In the genomic region with DNA sequence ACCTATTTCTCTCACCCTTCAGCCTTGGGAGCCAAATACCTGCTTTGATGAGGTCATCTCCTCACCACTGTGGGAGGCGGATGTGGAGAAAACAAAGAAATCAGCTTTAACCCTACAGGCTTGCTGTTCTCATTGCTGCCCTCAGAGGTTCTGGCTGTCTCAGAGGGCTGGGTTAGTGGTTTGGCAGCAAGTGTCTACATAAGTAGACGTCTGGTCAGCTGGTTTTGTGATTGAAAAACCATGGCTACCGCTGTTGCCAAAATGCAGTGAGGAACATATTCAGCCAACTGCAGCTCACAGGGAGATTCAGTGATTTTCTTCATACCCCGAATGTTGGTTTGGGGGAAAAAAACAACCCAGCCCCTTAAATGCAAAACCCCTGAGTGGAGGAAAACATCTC, we compare ENCODE assay signal across 20 mouse cellular contexts. TPM values are rescaled to one million over a fixed set of nuclear protein-coding genes. Genes with fewer than 3 reads are reported as not detected.
A peak's percentile ranks its signal among the peaks of the same experiment; 100 is the strongest.
DNase-seq lines count a peak whose midpoint lies in the region; ATAC-seq lines count a peak whose summit lies in the region.
"Had no signal": no experiment of that assay in that cellular context is flagged by ENCODE, and none has a peak within 500 bp of the region (broad histone marks: within the 10 kb centered on the region; RNA-seq: fewer than 3 reads in every experiment).

No protein-coding gene starts in this region.

- H3K4me3 ChIP-seq in heart, embryonic 10.5 days: no peak overlapping the region
- no peak overlapping the region for H3K4me3 ChIP-seq in embryonic facial prominence, embryonic 15.5 days (replicated peaks)
- H3K4me3 ChIP-seq: forebrain, embryonic 10.5 days; gastrocnemius, adult 2 months; heart, embryonic 12.5 days; hindbrain, embryonic 15.5 days had no signal

- WGBS in heart, embryonic 10.5 days: 65% methylated on average over 4 of the region's 4 CpGs
- WGBS in embryonic facial prominence, embryonic 15.5 days: 51% methylated on average over 4 of the region's 4 CpGs

- H3K27me3 ChIP-seq in heart, embryonic 10.5 days (ENCODE audit: insufficient read depth, poor library complexity, severe bottlenecking): no peaks in the 10 kb centered on the region
- no peaks in the 10 kb centered on the region for H3K27me3 ChIP-seq in embryonic facial prominence, embryonic 15.5 days
- H3K27me3 ChIP-seq: hindbrain, embryonic 15.5 days had no signal

- ATAC-seq in embryonic facial prominence, embryonic 15.5 days (ENCODE audit: insufficient number of reproducible peaks, low FRiP score, low TSS enrichment, low read depth): 0 out of 2 replicates have a peak, but pooled peaks have one; percentile 51
- ATAC-seq: activated CD4-positive, CD25-positive, alpha-beta regulatory T cell, adult 4 months; forebrain, embryonic 14.5 days; intestine, embryonic 16.5 days had no signal

- intact Hi-C loops in heart, postnatal 10 days (cut with DNase I): no loop called here

- no peak overlapping the region for H3K9ac ChIP-seq in embryonic facial prominence, embryonic 15.5 days
- H3K9ac ChIP-seq: heart, embryonic 12.5 days; hindbrain, embryonic 15.5 days had no signal

- H3K9me3 ChIP-seq in heart, embryonic 10.5 days: no peaks in the 10 kb centered on the region
- no peaks in the 10 kb centered on the region for H3K9me3 ChIP-seq in embryonic facial prominence, embryonic 15.5 days (replicated peaks)
- H3K9me3 ChIP-seq: forebrain, embryonic 10.5 days; heart, embryonic 12.5 days; hindbrain, embryonic 15.5 days had no signal

- no peak overlapping the region for H3K27ac ChIP-seq in heart, embryonic 10.5 days
- H3K27ac ChIP-seq in embryonic facial prominence, embryonic 15.5 days (replicated peaks): no peak overlapping the region
- H3K27ac ChIP-seq: forebrain, embryonic 10.5 days; gastrocnemius, adult 2 months; hindbrain, embryonic 15.5 days had no signal

- no peak overlapping the region for H3K4me2 ChIP-seq in embryonic facial prominence, embryonic 15.5 days (replicated peaks)
- H3K4me2 ChIP-seq: heart, embryonic 12.5 days; hindbrain, embryonic 15.5 days had no signal

- peak; percentile 14 for DNase-seq in heart, embryonic 10.5 days (ENCODE audit: low spot score)
- DNase-seq in heart, postnatal 10 days: no peak
- peak; percentile 64 for DNase-seq in Muller cell, postnatal 12 days (ENCODE audit: inconsistent ontology term)
- DNase-seq in spleen, adult 18-20 months: no peak
- no peak for DNase-seq in right cerebral cortex, postnatal 10 days (ENCODE audit: low spot score in 2 of 2)
- DNase-seq: adrenal gland, adult 2 months; adrenal gland, postnatal 25 days; cerebellum, adult 18-20 months; cerebellum, postnatal 10 days; gastrocnemius, adult 2 months; gastrocnemius, postnatal 25 days; heart, adult 18-20 months; heart, postnatal 36 days had no signal

- H3K4me1 ChIP-seq in heart, embryonic 10.5 days: no peaks in the 10 kb centered on the region
- H3K4me1 ChIP-seq in embryonic facial prominence, embryonic 15.5 days: peaks cover 6% of the 10 kb centered on the region; the same call in 1 of the 2 replicates
- H3K4me1 ChIP-seq: forebrain, embryonic 10.5 days; hindbrain, embryonic 15.5 days had no signal

- H3K36me3 ChIP-seq in heart, embryonic 10.5 days: no peaks in the 10 kb centered on the region
- no peaks in the 10 kb centered on the region for H3K36me3 ChIP-seq in embryonic facial prominence, embryonic 15.5 days
- H3K36me3 ChIP-seq: forebrain, embryonic 10.5 days; heart, embryonic 12.5 days; hindbrain, embryonic 15.5 days had no signal

RNA-seq across cellular contexts. Expression of gene Pamr1, which starts 7.3 kb away (rescaled TPM):
- 0.64 and 1.9 TPM in 2 replicates for polyA plus RNA-seq in heart, embryonic 10.5 days (2016; fragmentation: Nextera tagmentation; extraction: Ambion mirVana)
- total RNA-seq in heart, postnatal 10 days (2021): 1 to 10 TPM; 8.9 to 9.7 TPM
- 18.8 and 19.1 TPM in 2 replicates for polyA plus RNA-seq in embryonic facial prominence, embryonic 15.5 days (2015; fragmentation: Nextera tagmentation; extraction: Ambion mirVana)
- polyA plus RNA-seq: activated CD4-positive, CD25-positive, alpha-beta regulatory T cell, adult 4 months had no signal

Comparison
In these comparisons a context has a peak if more than half of its experiments do, and no peak if none do; other contexts are left out.
1. DNase-seq: peak in heart, embryonic 10.5 days (single experiment) and Muller cell, postnatal 12 days (single experiment); none in heart, postnatal 10 days (0 of 2), spleen, adult 18-20 months (0 of 2) and right cerebral cortex, postnatal 10 days (0 of 2).